Mouse (Mus musculus) hindbrain, postnatal 0 days (tissue): Measurements from ENCODE around the gene Magi2. TPM values are rescaled to one million over a fixed set of nuclear protein-coding genes. Genes with fewer than 3 reads are reported as not detected.

Experiments used
- ATAC-seq: fragments of 200-750 bp; cut with Nextera tagmentation; 2 replicates; pipeline ENCODE4 v1.8.0; 2017; ENCODE audit warnings: mild to moderate bottlenecking, moderate TSS enrichment, moderate library complexity
- DNase-seq: peaks from one replicate; pipeline ENCODE4 v3.0.0-alpha.2; 2015; ENCODE audit warnings: low spot score
- H3K27ac ChIP-seq: fragments of 300-500 bp; sonication (generic); 2 replicates; pipeline ENCODE4 v1.5.1; 2014; ENCODE audit warnings: mild to moderate bottlenecking
- H3K27me3 ChIP-seq: fragments of 300-500 bp; sonication (generic); 2 replicates; pipeline ENCODE4 v1.6.1; 2014; ENCODE audit warnings: low read length, mixed read lengths; ENCODE audit not compliant: insufficient read depth
- H3K36me3 ChIP-seq: fragments of 300-500 bp; sonication (generic); 2 replicates; pipeline ENCODE4 v1.6.1; 2014; ENCODE audit warnings: low read length, mixed read lengths; ENCODE audit not compliant: insufficient read depth
- H3K4me1 ChIP-seq: fragments of 300-500 bp; sonication (generic); 2 replicates; pipeline ENCODE4 v1.6.1; 2014; ENCODE audit warnings: antibody characterized with exemption, low read length, mixed read lengths; ENCODE audit not compliant: insufficient read depth
- H3K4me2 ChIP-seq: fragments of 300-500 bp; sonication (generic); 2 replicates; pipeline ENCODE4 v1.6.1; 2014; ENCODE audit warnings: low read depth, mild to moderate bottlenecking, low read length, moderate library complexity, mixed read lengths
- H3K4me3 ChIP-seq: fragments of 300-500 bp; sonication (generic); 2 replicates; pipeline ENCODE4 v1.5.1; 2014; ENCODE audit warnings: low read length
- H3K9ac ChIP-seq: fragments of 300-500 bp; sonication (generic); replicated peaks from 2 replicates; pipeline ENCODE4 v1.6.1; 2014; ENCODE audit warnings: mild to moderate bottlenecking, low read length, moderate library complexity, mixed read lengths
- H3K9me3 ChIP-seq: fragments of 300-500 bp; sonication (generic); 2 replicates; pipeline ENCODE4 v1.6.1; 2016; ENCODE audit warnings: low read length, mixed read lengths
- CTCF ChIP-seq: IDR thresholded peaks from 2 replicates; pipeline ENCODE4 v1.5.1; 2016; ENCODE audit warnings: antibody characterized with exemption, control low read depth, low read depth
- WGBS: fragments of 180-500 bp; shearing (Covaris S2); extraction: QIAGEN DNeasy Blood & Tissue Kit; methylation state at CpG from one replicate; pipeline ENCODE4 v1.1.7; 2014; 5-methylcytosine and 5-hydroxymethylcytosine counted together
- polyA plus RNA-seq: library from polyadenylated mRNA; unstranded; fragments of >200 nt; fragmentation: Nextera tagmentation; extraction: Ambion mirVana; gene quantifications from 2 replicates; pipeline ENCODE4 v1.2.1, GENCODE M21; 2015
- total RNA-seq: library from RNA; depleted of rRNA; stranded (reverse); fragments of >200 nt; gene quantifications from 2 replicates; pipeline ENCODE4 v1.2.3, GENCODE M21; 2014

The Magi2 gene
- total and polyA plus RNA-seq, 2 experiments from 2014 or later, result 17.3 to 45.5 TPM

- ATAC-seq, result no peak
- no peaks in the 10 kb centered on the region for H3K4me1 ChIP-seq
- H3K36me3 ChIP-seq, result no peaks in the 10 kb centered on the region
- TF ChIP-seq CTCF, result no peak
- no peak overlapping the region for H3K4me3 ChIP-seq
- H3K4me2 ChIP-seq, result no peak overlapping the region
- WGBS, result 91% methylated on average over 7 of the region's 7 CpGs
- no peaks in the 10 kb centered on the region for H3K9me3 ChIP-seq
- no peak for DNase-seq
- no peak overlapping the region for H3K9ac ChIP-seq
- no peaks in the 10 kb centered on the region for H3K27me3 ChIP-seq
- H3K27ac ChIP-seq, result no peak overlapping the region
Observed at GRCm38 (mm10) chr5:20492679-20493078, 1265.8 kb downstream of the Magi2 start.

DNA sequence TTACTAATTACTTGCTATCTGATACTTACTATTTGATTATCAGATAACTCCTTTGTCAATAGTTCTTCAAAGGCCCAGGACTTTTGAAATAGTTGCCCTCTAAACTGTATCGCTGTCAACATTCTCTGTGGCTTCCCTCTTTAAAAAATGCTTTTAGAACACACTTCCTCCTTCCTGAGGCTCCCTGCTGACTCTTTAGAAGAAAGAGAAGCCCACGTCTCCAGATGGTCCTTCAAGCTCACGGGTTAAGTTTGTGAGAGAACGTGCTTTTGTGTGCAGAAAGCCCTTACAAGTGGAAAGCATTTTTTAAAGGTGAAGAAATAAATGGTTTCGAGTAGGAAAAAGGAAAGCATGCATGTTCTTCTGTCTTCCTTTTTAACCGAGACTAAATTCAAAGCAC is 1267.2 kb downstream of the Magi2 start:
- ATAC-seq, result no peak

DNA sequence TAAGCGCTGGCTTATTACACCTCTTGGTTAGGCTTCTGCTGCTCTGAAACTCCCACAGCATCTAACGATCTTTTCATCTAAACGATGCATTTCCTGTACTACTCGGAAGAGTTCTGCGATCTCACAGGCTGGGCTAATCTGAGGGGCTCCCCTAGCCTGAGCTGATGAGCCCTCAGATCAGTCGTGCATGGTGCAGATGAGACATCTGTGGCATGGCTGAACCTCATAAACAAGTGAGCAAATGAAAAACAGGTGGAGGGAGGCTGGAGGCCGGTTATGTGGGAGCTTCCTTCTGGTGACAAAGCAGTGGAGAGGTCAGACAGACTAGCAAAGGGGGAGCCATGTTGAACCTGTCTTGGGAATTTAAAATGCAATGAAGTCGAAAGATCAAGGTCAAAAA is 1270.1 kb downstream of the Magi2 start:
- Histone ChIP-seq H3K4me1 (no peaks in the 10 kb centered on the region), H3K9me3 (no peaks in the 10 kb centered on the region), H3K4me3 (no peak overlapping the region), H3K4me2 (no peak overlapping the region), H3K9ac (no peak overlapping the region), H3K27ac (no peak overlapping the region), H3K36me3 (no peaks in the 10 kb centered on the region), H3K27me3 (no peaks in the 10 kb centered on the region)
- ATAC-seq (0 out of 2 replicates have a peak, but pooled peaks have one; percentile 18), DNase-seq (no peak)
- TF ChIP-seq CTCF, result no peak
- 58% methylated on average over 8 of the region's 8 CpGs for WGBS

More for the DNA sequence above, 1267.2 kb downstream of the Magi2 start:
- Histone ChIP-seq H3K36me3 (no peaks in the 10 kb centered on the region), H3K9me3 (no peaks in the 10 kb centered on the region), H3K4me2 (no peak overlapping the region), H3K27ac (no peak overlapping the region), H3K9ac (no peak overlapping the region), H3K27me3 (no peaks in the 10 kb centered on the region), H3K4me3 (no peak overlapping the region), H3K4me1 (no peaks in the 10 kb centered on the region)
- no peak for DNase-seq
- no peak for TF ChIP-seq CTCF
- WGBS, result 52% methylated on average over 6 of the region's 6 CpGs

DNA sequence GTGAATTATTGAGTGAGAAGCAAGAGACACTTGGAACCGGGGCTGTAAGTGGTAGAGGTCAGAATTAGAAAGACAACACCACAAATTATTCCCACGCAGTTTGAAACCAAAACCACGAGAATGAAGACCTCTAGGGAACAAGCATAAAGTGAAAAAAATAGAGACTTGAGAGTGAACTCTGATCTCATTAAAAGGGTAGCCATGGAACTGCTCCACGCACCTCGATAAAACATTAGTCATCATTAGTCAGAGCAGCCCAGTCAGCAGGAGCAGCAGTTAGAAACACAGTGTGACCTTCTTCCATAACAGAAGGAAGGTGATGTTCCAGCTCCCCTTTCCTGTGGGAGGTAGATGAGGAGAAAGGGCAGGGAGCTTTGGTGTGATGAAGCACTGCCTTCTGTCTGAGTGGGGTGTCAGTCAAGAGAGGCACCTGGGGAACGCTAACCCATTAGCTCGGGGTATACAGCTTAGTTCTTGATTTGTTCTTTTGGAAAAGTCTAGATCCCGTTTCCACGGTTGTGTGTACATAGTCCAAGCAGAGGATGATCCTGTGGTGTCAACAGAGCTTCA is 1272.3 kb downstream of the Magi2 start:
- no peak for TF ChIP-seq CTCF
- no peak overlapping the region for H3K27ac ChIP-seq
- whole genome bisulfite sequencing, result 72% methylated on average over 9 of the region's 9 CpGs
- H3K9ac ChIP-seq, result no peak overlapping the region
- no peak overlapping the region for H3K4me2 ChIP-seq
- no peaks in the 10 kb centered on the region for H3K4me1 ChIP-seq
- no peak for ATAC-seq
- DNase-seq, result no peak
- no peaks in the 10 kb centered on the region for H3K36me3 ChIP-seq
- H3K4me3 ChIP-seq, result no peak overlapping the region
- no peaks in the 10 kb centered on the region for H3K27me3 ChIP-seq
- H3K9me3 ChIP-seq, result no peaks in the 10 kb centered on the region

DNA sequence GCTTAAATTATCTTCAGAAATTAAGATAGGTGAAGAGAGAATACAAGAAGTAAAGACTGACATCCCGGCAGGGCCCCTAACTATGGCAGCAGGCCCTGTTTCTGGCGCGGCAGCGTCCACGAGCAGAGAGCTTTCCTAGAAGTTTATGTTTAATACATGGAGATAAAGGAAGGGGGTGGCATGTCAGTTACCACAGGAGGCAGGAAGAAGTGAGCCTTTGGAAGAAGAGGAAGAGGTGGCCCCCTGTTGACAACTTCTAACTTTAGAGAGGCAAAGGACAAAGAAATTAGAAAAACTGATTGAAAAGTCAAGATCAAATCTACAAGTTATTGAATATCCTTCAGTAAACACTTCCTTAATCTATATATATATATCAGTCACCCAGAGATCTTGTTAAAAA is 1281.8 kb downstream of the Magi2 start:
- no peak overlapping the region for H3K4me2 ChIP-seq
- H3K9ac ChIP-seq, result no peak overlapping the region
- no peak for TF ChIP-seq CTCF

DNA sequence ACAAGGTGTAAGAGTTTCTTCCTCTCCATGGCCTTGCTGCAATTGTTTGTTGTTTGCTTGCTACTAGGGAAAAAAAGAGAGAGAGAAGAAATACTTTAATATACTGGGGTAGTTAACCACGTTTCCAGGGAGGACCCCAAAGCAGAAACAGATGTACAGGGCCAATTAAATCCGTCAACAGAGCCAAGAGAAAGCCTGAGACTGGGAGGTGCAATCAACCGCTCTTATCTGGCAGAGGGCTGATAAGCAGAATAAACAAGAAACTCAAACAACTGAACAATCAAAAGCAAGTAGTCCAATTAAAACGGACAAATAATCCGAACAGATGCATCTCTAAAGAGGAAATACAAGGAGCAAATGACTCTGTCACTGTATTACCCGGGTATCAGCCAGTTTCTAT is 1282.8 kb downstream of the Magi2 start:
- 66% methylated on average over 6 of the region's 6 CpGs for WGBS
- Histone ChIP-seq H3K27me3 (no peaks in the 10 kb centered on the region), H3K27ac (no peak overlapping the region)

More for the DNA sequence above, 1281.8 kb downstream of the Magi2 start:
- WGBS, result 69% methylated on average over 5 of the region's 5 CpGs
- no peaks in the 10 kb centered on the region for H3K27me3 ChIP-seq
- no peaks in the 10 kb centered on the region for H3K9me3 ChIP-seq
- no peaks in the 10 kb centered on the region for H3K4me1 ChIP-seq
- no peaks in the 10 kb centered on the region for H3K36me3 ChIP-seq
- no peak overlapping the region for H3K4me3 ChIP-seq
- no peak for ATAC-seq
- H3K27ac ChIP-seq, result no peak overlapping the region
- DNase-seq, result no peak

DNA sequence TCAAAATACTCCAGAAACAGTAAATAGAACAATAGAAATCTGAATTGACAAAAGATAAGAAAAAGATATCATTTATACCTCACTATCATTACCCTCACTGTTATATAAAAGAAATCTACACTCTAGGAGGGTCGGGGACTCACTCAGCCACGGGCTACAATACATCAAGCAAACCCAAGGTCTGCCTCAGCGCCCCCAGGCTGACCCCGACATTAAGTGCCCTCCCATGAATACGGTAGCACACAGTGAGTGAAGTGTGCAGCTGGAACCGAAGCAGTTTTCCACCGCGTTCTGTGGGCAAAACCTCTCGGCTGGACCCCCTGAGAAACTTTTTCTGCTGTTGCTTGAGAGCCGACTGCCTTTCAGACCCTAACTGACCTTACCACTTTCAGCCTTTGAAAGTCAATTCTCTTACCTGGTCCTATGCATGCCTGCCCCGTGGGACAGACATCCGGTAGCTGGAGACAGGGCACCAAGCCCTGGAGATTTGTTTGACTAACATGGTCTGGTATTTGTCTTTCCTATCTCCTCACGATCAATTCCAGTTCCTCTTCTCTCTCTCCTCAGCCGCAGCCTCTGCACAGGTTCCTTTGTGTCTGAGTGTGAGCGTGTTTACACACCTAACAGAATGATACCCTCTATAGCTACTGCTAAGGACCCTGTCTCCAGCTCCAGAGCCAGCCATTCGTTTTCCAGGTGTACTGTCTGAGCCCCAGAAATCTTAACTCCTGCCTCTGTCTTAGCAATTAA is 1285.7 kb downstream of the Magi2 start:
- Histone ChIP-seq H3K9me3 (no peaks in the 10 kb centered on the region), H3K27ac (no peak overlapping the region), H3K9ac (no peak overlapping the region), H3K4me2 (no peak overlapping the region), H3K4me1 (no peaks in the 10 kb centered on the region), H3K4me3 (no peak overlapping the region), H3K27me3 (no peaks in the 10 kb centered on the region), H3K36me3 (no peaks in the 10 kb centered on the region)
- no peak for DNase-seq
- WGBS, result 62% methylated on average over 16 of the region's 16 CpGs
- no peak for ATAC-seq
- no peak for TF ChIP-seq CTCF

More for the DNA sequence above, 1282.8 kb downstream of the Magi2 start:
- Histone ChIP-seq H3K36me3 (no peaks in the 10 kb centered on the region), H3K4me2 (no peak overlapping the region), H3K4me3 (no peak overlapping the region), H3K4me1 (no peaks in the 10 kb centered on the region), H3K9ac (no peak overlapping the region), H3K9me3 (no peaks in the 10 kb centered on the region)
- DNase-seq, result no peak
- no peak for TF ChIP-seq CTCF
- no peak for ATAC-seq
